Mouse (Mus musculus) erythroblast, embryonic 14.5 days (primary cell): Measurements from ENCODE around the gene Kcnmb4.

Experiments used
- GATA1 ChIP-seq: IDR thresholded peaks from 2 replicates; pipeline ENCODE4 v1.6.1; 2012; ENCODE audit warnings: low read length, inconsistent platforms, mixed read lengths
- TAL1 ChIP-seq: IDR thresholded peaks from 3 replicates; pipeline ENCODE4 v1.6.1; 2012; ENCODE audit warnings: low read length, inconsistent platforms, mixed read lengths

DNA sequence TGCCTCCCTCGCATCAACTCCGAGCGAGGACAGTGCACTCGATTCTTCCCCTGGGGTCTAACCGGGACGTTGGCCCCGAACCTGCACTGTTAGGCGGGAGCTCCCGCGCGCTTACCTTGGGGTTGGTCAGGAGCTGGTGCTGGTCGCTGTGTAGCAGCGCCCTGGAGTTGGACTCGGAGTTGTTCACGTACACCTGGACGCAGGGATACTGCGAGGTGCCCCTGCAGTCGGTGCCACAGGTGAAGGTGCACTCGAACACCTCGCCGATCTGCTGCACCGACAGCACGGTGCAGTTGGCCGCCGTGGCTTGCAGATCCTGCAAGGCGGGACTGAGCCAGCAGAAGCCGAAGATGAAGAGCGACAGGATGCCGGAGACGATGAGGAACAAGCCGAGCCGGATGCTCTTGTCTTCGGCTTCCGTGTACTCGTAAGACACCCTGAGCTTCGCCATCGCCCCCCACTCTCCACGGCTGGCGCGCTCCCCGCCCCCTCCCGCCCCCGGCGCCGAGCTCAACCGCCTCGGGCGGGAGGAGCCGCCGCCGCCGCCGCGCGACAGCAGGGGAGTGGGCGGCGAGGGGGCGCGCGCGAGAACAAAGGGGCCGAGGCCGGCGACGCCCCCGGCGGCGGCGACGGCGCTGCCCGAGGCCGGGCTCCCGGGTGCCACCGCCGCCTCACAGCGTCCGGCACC, 463 bp downstream of the Kcnmb4 start:
- TF ChIP-seq GATA1 (no peak), TAL1 (no peak)
